Mouse (Mus musculus) stomach, embryonic 14.5 days (tissue): ENCODE measurements around the gene Repin1. TPM values are rescaled to one million over a fixed set of nuclear protein-coding genes. Genes with fewer than 3 reads are reported as not detected.

Experiments
- ATAC-seq: fragments of 200-750 bp; cut with Nextera tagmentation; 2 replicates; pipeline ENCODE4 v1.8.0; 2017; ENCODE audit warnings: low read depth, moderate TSS enrichment; ENCODE audit not compliant: insufficient number of reproducible peaks, insufficient read depth, low FRiP score
- H3K27ac ChIP-seq: fragments of 300-500 bp; sonication (generic); 2 replicates; pipeline ENCODE4 v1.5.1; 2014; ENCODE audit warnings: mild to moderate bottlenecking, low read length, moderate library complexity, mixed read lengths
- H3K27me3 ChIP-seq: fragments of 300-500 bp; sonication (generic); 2 replicates; pipeline ENCODE4 v1.6.1; 2014; ENCODE audit warnings: low read length, control low read depth, mixed read lengths; ENCODE audit not compliant: control insufficient read depth, insufficient read depth
- H3K36me3 ChIP-seq: fragments of 300-500 bp; sonication (generic); 2 replicates; pipeline ENCODE4 v1.6.1; 2014; ENCODE audit warnings: mild to moderate bottlenecking, control low read depth, low read length, moderate library complexity, mixed read lengths; ENCODE audit not compliant: control insufficient read depth, insufficient read depth
- H3K4me1 ChIP-seq: fragments of 300-500 bp; sonication (generic); 2 replicates; pipeline ENCODE4 v1.6.1; 2014; ENCODE audit warnings: low read length, control low read depth, mixed read lengths; ENCODE audit not compliant: control insufficient read depth, insufficient read depth
- H3K4me2 ChIP-seq: fragments of 300-500 bp; sonication (generic); replicated peaks from 2 replicates; pipeline ENCODE4 v1.6.1; 2014; ENCODE audit warnings: low read depth, low read length, control low read depth
- H3K4me3 ChIP-seq: fragments of 300-500 bp; sonication (generic); 2 replicates; pipeline ENCODE4 v1.5.1; 2014; ENCODE audit warnings: low read depth, low read length, control low read depth
- H3K9ac ChIP-seq: fragments of 300-500 bp; sonication (generic); replicated peaks from 2 replicates; pipeline ENCODE4 v1.6.1; 2014; ENCODE audit warnings: low read depth, mild to moderate bottlenecking, control low read depth, low read length, moderate library complexity, mixed read lengths
- H3K9me3 ChIP-seq: fragments of 300-500 bp; sonication (generic); 2 replicates; pipeline ENCODE4 v1.6.1; 2016; ENCODE audit warnings: low read depth, low read length, control low read depth; ENCODE audit not compliant: control insufficient read depth
- WGBS: fragments of 180-500 bp; shearing (Covaris S2); extraction: QIAGEN DNeasy Blood & Tissue Kit; methylation state at CpG from one replicate; pipeline ENCODE4 v1.1.7; 2014; 5-methylcytosine and 5-hydroxymethylcytosine counted together
- polyA plus RNA-seq: library from polyadenylated mRNA; unstranded; fragments of >200 nt; fragmentation: Nextera tagmentation; extraction: Ambion mirVana; gene quantifications from 2 replicates; pipeline ENCODE4 v1.2.1, GENCODE M21; 2014

Repin1 gene
- polyA plus RNA-seq, result 27.1 and 27.5 TPM in 2 replicates

DNA sequence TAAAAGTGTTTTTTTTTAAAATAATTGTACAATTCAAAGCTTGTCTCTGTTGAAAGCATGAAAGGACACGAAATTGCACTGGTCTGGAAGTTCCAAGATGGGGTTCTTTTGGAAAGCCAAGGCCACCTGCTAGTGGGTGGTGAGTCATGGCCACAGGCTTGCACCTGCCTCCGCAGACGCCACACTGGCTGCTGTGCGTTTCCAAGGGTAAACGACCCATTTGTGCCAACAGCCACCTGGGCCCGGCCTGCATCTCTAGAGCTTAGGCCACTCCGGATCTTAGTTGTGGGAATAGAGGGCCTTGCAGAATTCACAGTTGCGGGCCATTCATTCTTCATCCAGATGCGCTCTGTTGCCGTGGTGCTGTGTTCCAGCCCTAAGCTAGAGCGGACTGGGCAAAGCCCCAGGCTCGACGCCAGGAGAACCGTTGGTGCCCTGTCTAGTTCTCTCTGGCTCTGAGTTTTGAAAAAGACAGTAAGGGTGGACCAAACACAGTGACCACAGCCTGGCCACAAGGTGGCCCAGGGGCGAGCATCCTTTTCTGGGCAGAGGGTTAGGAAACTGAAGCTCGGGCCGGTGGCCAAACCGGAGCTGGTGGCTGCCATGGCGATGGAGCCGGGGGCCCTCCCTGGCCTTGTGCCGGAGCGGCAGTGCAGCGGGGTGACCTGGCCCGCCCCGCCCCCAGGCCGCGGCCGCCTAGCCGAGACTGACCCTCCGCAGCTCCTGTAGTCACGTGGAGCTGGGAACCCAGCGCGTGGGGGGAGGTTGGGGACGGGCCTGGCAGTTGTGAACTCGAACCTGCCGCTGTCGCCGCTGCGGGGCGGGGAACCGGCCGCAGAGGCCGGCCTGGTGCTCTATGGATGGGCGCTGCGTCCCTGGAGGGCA lies at the start of gene Repin1, which contains the start of gene Gm44965:
TSS of gene Repin1 (plus strand) at position 726 of the 885 bp plus-strand sequence.
TSS of gene Gm44965 (plus strand) at position 784 of the 885 bp plus-strand sequence.
- Histone ChIP-seq H3K4me3 (peak within 1 kb of the TSS; percentile 70), H3K36me3 (peaks cover 26% of the 10 kb centered on the region), H3K27me3 (no peaks in the 10 kb centered on the region), H3K4me2 (peak within 1 kb of the TSS; percentile 56), H3K9ac (peak within 1 kb of the TSS; percentile 82), H3K9me3 (peaks cover 26% of the 10 kb centered on the region), H3K27ac (peak within 1 kb of the TSS; percentile 80), H3K4me1 (peaks cover 5% of the 10 kb centered on the region; the same call in 1 of the 2 replicates)
- peak; percentile 91 for ATAC-seq
- WGBS, result 8% methylated on average over 45 of the region's 45 CpGs

DNA sequence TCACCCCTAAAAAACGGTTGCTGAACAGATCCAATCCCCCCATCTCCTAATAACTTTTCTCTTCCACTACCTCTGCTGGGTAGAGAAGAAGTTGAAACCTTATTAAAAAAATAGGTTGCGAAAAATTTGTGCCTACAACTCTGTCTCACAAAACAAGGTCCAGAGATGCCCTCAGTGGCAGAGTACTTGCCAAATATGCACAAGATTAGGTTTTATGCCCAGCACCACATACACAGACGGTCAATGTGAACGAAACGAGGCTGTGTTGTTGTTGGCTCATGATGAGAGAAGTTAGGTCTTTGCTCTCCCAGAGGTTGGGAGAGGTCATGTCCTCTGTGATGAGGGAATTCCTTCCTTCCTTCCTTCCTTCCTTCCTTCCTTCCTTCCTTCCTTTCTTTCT lies 48.4 kb upstream of the Repin1 start:
- 76% methylated on average over 5 of the region's 5 CpGs for WGBS
- Histone ChIP-seq H3K36me3 (no peaks in the 10 kb centered on the region), H3K4me1 (peaks cover 7% of the 10 kb centered on the region; the same call in 1 of the 2 replicates), H3K4me3 (no peak overlapping the region), H3K27me3 (no peaks in the 10 kb centered on the region), H3K27ac (no peak overlapping the region), H3K9me3 (no peaks in the 10 kb centered on the region), H3K4me2 (no peak overlapping the region), H3K9ac (no peak overlapping the region)
- no peak for ATAC-seq

DNA sequence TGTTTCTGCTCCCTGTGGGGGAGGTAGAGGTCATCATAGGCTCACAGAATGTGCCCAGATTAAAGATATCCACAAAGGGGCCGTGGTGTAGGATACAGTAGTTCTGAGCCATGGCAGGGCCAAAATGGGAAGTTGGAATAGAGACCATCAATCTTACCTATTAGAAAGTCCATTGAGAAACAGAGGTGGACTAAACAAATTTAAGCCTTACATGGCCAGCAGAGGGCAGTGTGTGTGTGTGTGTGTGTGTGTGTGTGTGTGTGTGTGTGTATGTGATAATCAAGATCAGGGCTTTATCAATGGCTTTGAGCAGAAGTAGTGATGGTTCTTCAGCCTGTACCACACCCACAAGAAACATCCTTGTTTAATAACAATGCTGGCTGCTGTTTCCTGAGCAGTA lies 47.4 kb upstream of the Repin1 start:
- no peaks in the 10 kb centered on the region for H3K36me3 ChIP-seq
- no peak overlapping the region for H3K4me3 ChIP-seq
- H3K4me1 ChIP-seq, result peaks cover 7% of the 10 kb centered on the region; the same call in 1 of the 2 replicates
- 38% methylated on average over 1 of the region's 1 CpGs for WGBS
- H3K27ac ChIP-seq, result no peak overlapping the region
- H3K4me2 ChIP-seq, result no peak overlapping the region
- no peaks in the 10 kb centered on the region for H3K9me3 ChIP-seq
- H3K9ac ChIP-seq, result no peak overlapping the region
- ATAC-seq, result no peak
- H3K27me3 ChIP-seq, result no peaks in the 10 kb centered on the region

DNA sequence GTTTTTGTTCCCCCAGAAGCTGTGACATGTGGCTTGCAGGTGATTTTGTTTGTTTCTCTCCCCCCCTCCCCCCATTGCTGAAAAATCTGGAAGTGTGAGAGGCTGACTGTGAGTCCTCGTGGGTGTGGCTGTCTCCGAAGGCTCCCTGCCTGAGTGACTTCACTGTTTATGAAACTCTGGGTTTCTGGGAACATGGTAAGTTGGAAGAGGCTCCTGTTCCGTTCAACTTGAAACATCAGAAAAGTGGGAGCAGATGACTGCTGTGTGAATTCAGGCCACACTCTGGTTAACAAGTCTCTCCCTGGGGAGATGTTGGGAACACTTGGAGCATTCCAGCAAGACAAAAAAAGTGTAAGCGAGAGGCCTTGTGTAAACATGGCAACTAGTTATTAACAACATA lies 46.8 kb upstream of the Repin1 start:
- Histone ChIP-seq H3K9me3 (no peaks in the 10 kb centered on the region), H3K4me3 (no peak overlapping the region), H3K27ac (no peak overlapping the region), H3K36me3 (no peaks in the 10 kb centered on the region), H3K4me2 (no peak overlapping the region), H3K4me1 (peaks cover 3% of the 10 kb centered on the region; the same call in 1 of the 2 replicates), H3K27me3 (no peaks in the 10 kb centered on the region), H3K9ac (no peak overlapping the region)
- 39% methylated on average over 4 of the region's 4 CpGs for WGBS
- ATAC-seq, result no peak

DNA sequence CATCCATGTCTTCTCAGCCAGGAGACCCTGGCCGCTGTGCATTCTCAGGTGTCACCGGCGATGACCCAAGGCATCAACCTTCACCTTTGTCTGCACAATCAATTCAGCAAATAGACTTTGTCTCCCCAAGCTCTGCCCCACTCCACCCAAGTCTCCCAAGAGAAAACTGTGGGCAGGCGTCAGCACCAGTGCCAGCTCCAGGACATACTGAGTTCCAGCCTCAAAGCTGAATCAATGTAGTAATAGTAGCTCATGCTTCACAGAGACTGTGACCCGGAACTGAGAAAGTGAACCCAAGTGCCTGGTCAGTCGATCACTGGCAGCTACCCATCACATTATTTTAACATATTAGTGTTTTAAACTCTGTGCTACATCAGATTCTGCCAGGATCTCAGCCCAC lies 45.4 kb upstream of the Repin1 start:
- no peak for ATAC-seq
- WGBS, result 77% methylated on average over 6 of the region's 6 CpGs

DNA sequence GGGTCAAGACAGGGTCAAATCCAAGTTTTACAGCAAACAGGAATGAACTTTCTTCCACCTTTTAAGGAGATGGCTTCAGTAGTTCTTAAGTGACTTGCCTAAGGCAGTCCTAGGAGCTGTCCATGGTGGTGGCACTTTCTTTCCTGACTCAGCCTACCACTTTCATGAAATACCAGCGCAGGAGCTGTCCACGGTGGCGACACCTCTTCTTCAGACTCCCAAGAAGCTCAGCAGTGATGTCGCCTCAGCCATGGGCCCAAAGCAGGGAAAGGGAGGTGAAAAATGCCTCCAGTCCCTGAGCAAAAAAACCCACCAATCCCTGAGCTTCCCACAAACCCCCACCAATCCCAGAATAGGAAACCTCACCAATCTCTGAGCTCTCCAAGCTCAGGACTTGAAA lies 40.8 kb upstream of the Repin1 start:
- Histone ChIP-seq H3K9ac (no peak overlapping the region), H3K27ac (no peak overlapping the region; the same call in 1 of the 2 replicates), H3K27me3 (no peaks in the 10 kb centered on the region), H3K9me3 (no peaks in the 10 kb centered on the region), H3K36me3 (no peaks in the 10 kb centered on the region), H3K4me2 (no peak overlapping the region), H3K4me1 (no peaks in the 10 kb centered on the region), H3K4me3 (no peak overlapping the region)
- WGBS, result 49% methylated on average over 4 of the region's 4 CpGs
- ATAC-seq, result no peak

More for the DNA sequence above, 45.4 kb upstream of the Repin1 start:
- Histone ChIP-seq H3K9ac (no peak overlapping the region), H3K36me3 (no peaks in the 10 kb centered on the region), H3K9me3 (no peaks in the 10 kb centered on the region), H3K4me2 (no peak overlapping the region), H3K4me3 (no peak overlapping the region), H3K27me3 (no peaks in the 10 kb centered on the region), H3K4me1 (no peaks in the 10 kb centered on the region), H3K27ac (no peak overlapping the region)

DNA sequence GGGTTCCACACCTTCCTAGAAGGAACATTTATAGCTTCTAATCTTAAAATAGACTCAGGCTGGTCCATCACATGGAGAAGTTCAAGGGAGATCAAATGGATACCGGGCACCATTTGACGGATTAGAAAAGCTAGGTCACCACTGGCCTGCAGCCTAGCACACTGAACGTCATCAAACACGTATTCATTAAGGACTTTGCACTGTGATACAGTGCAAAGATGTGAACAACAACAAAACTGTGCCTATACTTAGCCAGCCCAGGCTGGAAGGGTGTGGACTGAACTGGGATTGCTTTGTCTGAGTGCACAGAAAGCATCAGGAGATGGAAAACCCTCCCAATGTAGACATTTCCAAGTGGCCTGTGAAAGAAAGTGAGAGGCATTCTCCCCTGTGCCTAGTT lies 39.9 kb upstream of the Repin1 start:
- Histone ChIP-seq H3K27me3 (no peaks in the 10 kb centered on the region), H3K27ac (no peak overlapping the region; the same call in 1 of the 2 replicates), H3K4me3 (peak overlapping the region; percentile 41; the same call in 1 of the 2 replicates), H3K9ac (no peak overlapping the region), H3K4me1 (no peaks in the 10 kb centered on the region), H3K9me3 (no peaks in the 10 kb centered on the region), H3K36me3 (no peaks in the 10 kb centered on the region), H3K4me2 (peak overlapping the region; percentile 82)
- 84% methylated on average over 4 of the region's 4 CpGs for WGBS
- no peak for ATAC-seq

DNA sequence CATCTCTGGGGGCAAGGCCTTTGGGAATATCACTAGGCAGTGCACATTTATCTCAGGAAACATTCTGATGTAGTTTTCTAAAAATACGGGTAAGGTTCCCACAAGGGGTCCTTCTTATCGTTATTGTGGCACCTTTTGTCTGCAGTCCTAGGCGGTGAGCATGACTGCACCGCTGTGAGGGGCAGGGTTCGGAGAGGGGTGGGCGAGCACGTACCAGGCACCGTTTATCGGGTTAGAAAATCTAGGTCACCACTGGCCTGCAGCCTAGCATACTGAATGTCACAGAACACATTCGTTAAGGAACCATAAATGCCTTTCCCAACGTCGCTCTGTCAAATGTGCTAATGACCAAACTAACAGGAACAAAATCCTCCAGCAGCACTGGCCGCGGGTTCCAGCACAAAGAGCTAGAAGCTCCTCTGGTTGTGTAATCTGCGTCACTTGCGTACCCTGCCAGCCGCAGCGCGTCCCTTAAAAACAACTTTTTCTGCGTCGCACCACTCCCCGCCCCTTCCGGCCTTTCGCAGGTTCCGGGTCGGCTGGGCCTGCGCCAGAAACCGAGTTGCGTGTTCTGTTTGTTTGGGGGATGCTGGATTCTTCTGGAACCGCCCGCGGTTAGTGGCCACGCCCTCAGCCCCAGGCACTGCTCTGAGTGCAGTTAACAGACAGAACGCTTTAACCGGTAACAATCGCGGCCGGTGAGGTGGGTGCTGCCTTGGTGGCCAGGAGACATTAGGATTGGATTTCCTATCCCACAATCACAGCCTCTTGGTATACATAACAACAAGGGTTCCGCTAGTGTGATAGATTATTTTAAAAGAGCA lies 39.2 kb upstream of the Repin1 start, which contains the start of gene Lrrc61:
TSS of gene Lrrc61 (plus strand) at position 517 of the 824 bp plus-strand sequence.
- WGBS, result 1% methylated on average over 39 of the region's 39 CpGs
- no peaks in the 10 kb centered on the region for H3K9me3 ChIP-seq
- H3K9ac ChIP-seq, result peak within 1 kb of the TSS; percentile 77
- H3K36me3 ChIP-seq, result no peaks in the 10 kb centered on the region
- ATAC-seq, result peak; percentile 84
- no peaks in the 10 kb centered on the region for H3K4me1 ChIP-seq
- H3K4me2 ChIP-seq, result peak within 1 kb of the TSS; percentile 82
- H3K4me3 ChIP-seq, result peak within 1 kb of the TSS; percentile 41
- H3K27ac ChIP-seq, result peak within 1 kb of the TSS; percentile 96
- no peaks in the 10 kb centered on the region for H3K27me3 ChIP-seq
